Mouse (Mus musculus) kidney, adult 2 months (tissue): Measurements from ENCODE around the gene Mettl1.

Experiments used
- CTCF ChIP-seq: fragments of 200-500 bp; conservative IDR thresholded peaks from 2 replicates; pipeline ENCODE4 v1.5.1; 2011; ENCODE audit warnings: low read depth, mild to moderate bottlenecking, control low read depth, low read length, moderate library complexity, mixed read lengths; ENCODE audit not compliant: insufficient read depth, insufficient read length
- POLR2A ChIP-seq: fragments of 200-500 bp; IDR thresholded peaks from one replicate; pipeline ENCODE4 v1.6.1; 2011; ENCODE audit warnings: low read depth, low read length, control low read depth

DNA sequence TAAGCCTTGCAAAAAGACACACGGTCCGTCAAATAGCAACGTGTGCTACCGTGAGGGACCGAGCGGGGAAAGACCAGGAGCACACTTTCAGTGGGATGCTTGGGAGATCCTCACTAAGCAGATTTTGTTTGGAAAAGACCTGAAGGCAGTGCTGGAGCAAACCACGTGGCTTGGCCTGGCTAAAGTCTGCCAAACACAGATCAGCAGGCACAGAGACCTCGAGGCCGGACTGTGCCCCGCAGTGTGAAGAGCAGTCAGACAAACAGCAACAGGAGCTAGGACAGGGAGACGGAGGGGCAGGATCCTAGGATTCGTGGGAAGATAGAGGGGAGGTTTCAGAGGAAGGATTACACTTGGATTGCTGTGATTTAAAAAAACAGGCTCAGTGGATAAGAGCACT lies 4.9 kb upstream of the Mettl1 start:
- TF ChIP-seq POLR2A: no peak
- no peak for TF ChIP-seq CTCF
